Mouse (Mus musculus) natural killer cell, adult 2 months (primary cell): ENCODE data around the gene Shq1.

Source experiments
- DNase-seq, 2 experiments: peaks; one replicate each; pipeline ENCODE4 v3.0.0; 2022; ENCODE audit warnings: low spot score in 2 of 2

Gene Shq1

DNA sequence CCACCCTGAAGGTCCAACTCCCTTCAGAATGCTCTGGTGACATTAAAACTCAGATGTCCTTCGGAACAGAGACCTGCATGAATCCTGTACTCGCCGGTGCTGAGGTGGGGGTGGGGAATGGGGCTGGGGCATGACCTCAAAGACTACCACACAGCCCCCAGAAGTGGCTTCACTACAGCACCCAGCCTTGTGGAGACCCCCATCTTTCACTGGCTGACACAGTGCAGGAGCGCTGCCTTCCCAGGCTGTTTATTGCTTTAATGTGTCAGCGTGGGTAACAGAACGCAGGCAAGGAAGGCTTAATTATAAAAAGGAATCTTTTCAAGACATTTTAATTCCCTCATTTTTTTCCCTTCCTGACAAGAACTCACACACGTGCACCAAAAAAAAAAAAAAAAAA, 137.6 kb downstream of the Shq1 start:
- DNase-seq: no peak

- DNase-seq: no peak
Observed at GRCm38 (mm10) chr6:100532326-100532725, 138.6 kb downstream of the Shq1 start.

DNA sequence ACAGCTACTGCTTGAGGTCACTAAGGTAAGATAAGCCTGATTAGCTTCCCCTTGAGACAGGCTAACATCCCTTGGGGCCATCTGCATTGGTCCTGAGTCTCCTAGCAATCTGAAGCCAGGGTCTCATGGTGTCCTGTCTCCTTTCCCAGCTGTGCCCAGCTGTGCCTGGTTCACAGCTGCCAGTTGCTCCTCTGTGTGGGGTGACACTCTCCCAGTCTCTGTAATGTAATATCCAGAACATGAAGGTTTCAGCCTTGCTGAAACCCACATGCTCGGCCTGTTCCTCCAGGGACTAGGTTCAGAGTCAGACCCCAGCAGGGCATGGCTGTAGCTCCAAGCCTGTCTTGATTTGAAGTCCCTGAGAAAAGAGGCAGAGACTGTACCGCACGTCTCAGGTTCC, 141.3 kb downstream of the Shq1 start:
- DNase-seq: no peak

DNA sequence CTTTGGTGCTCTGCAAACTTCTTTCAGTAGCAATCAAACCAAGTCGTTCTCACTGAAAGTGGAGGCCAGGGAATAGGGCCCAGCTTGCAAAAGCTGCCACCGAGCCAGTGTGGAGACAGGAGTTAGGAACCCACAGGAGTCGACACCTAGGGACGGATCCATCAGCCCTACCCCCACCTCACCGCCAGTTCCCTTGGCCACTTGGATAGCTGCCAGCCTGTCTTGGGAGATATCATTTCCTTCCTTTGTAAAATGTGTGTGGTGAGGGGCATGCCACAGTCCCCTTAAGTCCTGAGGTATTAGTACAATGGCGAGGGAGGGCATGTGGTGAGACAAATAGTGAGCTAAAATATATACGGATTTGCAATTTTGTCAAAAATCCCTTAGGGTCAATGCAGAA, 142.4 kb downstream of the Shq1 start:
- DNase-seq: no peak

DNA sequence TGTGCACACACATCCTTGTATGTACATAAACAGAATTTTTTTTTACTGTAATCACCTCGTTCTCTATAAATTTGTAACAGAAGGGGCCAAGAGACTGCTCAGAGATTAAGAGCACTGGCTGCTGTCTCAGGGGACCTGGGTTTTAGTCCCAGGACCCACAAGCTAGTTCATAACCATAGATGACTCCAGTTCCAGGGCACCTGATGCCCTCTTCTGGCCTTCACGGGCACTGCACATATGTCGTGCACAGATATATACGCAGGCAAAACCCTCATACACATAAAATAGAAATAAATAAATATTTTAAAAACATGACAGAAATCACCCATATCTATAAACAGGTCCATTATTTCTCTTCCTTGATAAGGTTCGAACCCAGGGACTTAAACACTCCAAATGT, 143.0 kb downstream of the Shq1 start:
- no peak for DNase-seq

DNA sequence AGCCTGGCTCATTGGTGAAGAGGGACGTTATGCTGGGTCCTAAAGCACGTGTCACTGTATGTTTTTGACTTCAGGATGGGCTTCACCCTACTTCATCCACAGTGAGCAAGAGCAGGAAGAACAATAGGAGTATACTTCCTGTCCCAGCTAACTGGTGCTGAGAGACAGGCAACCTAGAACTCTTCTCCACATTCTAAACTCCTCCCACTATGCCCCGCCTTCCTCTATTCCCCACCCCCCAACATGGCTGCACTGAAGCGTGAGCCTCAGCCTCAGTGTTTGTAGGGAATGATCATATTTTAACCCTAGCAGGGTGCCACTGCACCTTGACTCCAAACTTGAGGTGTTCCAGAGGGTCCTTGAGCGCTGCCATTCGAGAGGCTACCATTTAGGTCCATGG, 143.8 kb downstream of the Shq1 start:
- no peak for DNase-seq

GRCm38 (mm10) chr6:100526066-100526465, 144.9 kb downstream of the Shq1 start:
- DNase-seq: no peak

DNA sequence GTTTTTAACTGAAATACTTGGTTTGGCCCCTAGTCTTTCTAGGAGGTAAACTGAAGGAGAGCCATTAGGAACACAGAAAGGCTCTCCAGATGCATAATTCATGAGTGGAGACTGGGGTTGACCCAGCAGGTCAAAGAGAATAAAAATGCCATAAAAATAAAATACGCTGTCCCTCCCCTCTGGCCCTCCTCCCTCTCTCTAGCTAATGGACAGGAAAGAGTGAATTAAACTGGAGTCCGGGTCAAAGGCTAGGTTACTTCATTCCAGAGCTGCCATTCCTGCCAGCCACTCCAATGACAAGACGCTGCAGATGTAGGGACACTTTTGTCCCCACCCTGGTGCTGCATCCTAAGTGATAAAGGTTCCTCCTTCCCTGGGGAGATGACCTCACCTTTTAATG, 145.5 kb downstream of the Shq1 start:
- no peak for DNase-seq

DNA sequence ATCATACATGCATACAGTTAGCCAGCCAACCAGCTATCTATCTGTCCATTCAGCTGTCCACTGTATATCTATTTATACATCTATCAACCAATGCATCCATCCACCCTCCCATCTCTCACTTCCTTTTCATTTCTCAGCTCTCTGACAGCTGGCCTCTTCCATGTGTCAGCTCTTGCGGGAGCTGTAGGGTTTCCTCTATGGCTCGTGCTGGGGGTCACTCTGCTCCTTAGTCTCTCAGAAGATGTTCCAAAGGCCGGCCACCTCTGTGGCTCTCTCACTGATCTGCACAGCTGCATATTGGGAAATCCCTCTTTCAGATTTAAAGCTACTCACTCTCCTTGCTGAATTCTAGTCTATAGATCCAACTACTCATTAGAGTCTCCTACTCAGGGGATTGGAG, 148.5 kb downstream of the Shq1 start:
- DNase-seq: no peak

- DNase-seq: no peak
Observed at GRCm38 (mm10) chr6:100521615-100522398, 149.2 kb downstream of the Shq1 start.

GRCm38 (mm10) chr6:100520558-100521099, 150.3 kb downstream of the Shq1 start:
- no peak for DNase-seq

DNA sequence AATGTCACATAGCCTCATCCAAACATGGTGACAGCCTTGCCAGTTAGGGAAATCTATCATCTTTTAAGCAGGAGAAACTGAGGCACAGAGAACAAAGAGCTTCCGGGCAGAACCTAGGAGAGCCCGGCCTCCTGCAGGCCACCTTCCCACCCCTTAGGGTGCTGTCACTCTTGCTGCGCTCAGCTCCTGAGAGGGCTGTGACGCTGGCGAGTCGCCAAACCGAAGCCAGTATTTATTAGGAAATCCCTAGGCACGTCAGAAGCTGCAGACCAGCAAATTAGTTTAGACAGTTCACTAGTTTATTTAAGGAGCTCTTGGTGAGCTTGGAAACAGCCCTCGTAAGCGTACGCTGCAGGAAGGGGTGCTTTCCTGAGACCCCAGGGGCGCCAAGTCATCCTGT, 151.1 kb downstream of the Shq1 start:
- no peak for DNase-seq
